Mouse (Mus musculus): Measurements from ENCODE around the gene Tfeb.

- TF ChIP-seq CTCF (IDR thresholded peaks at IDR 0.05) (no peak), EP300 (IDR thresholded peaks at IDR 0.05) (no peak)
Observed at GRCm38 (mm10) chr17:47688344-47688607, 48.6 kb upstream of the Tfeb start, which contains the start of gene Tomm6.

Data from lung, postnatal 0 days (tissue).